Mouse (Mus musculus) cortical plate, adult 2 months (tissue): ENCODE measurements at regions not wholly inside any gene's neighbourhood (a gene's known extent, or its start where the extent isn't known, plus 50 kb on each side); places are given as distances from the start of the nearest gene placed in this dataset.
"Not testable (repeated sequence)": the region's sequence is repeated elsewhere in the genome, so short reads cannot be mapped to it uniquely, and the experiment has no call there.

ENCODE experiments used
- H3K27ac ChIP-seq: fragments of 200-500 bp; 2 replicates; pipeline ENCODE4 v1.5.1; 2012; ENCODE audit warnings: low read length, control low read depth, inconsistent platforms; ENCODE audit not compliant: insufficient read depth
- H3K4me1 ChIP-seq: fragments of 200-500 bp; 2 replicates; pipeline ENCODE4 v1.6.1; 2011; ENCODE audit warnings: low read length; ENCODE audit not compliant: control insufficient read depth, insufficient read depth
- H3K4me3 ChIP-seq: fragments of 200-500 bp; 2 replicates; pipeline ENCODE4 v1.5.1; 2011; ENCODE audit warnings: mild to moderate bottlenecking, low read length, control low read depth; ENCODE audit not compliant: insufficient read depth

GRCm38 (mm10) chr13:61957197-61957596, 172.5 kb upstream of the Zfp808 start:
- not testable (repeated sequence) for H3K27ac ChIP-seq, H3K4me3 ChIP-seq, H3K4me1 ChIP-seq

GRCm38 (mm10) chr13:61978856-61979255, 150.8 kb upstream of the Zfp808 start:
- H3K4me3 ChIP-seq, H3K4me1 ChIP-seq, H3K27ac ChIP-seq: not testable (repeated sequence)

- not testable (repeated sequence) for H3K27ac ChIP-seq, H3K4me3 ChIP-seq, H3K4me1 ChIP-seq
These were observed 133.2 kb upstream of the Zfp808 start for GRCm38 (mm10) chr13:61996519-61996918.

GRCm38 (mm10) chr13:61998803-61999202, 130.9 kb upstream of the Zfp808 start:
- not testable (repeated sequence) for H3K4me1 ChIP-seq, H3K4me3 ChIP-seq, H3K27ac ChIP-seq

- H3K4me3 ChIP-seq, H3K4me1 ChIP-seq, H3K27ac ChIP-seq: not testable (repeated sequence)
These were observed 122.4 kb upstream of the Zfp808 start for GRCm38 (mm10) chr13:62007321-62007720.

GRCm38 (mm10) chr13:62015424-62016167, 114.1 kb upstream of the Zfp808 start:
- not testable (repeated sequence) for H3K4me1 ChIP-seq, H3K27ac ChIP-seq
- peak overlapping the region; percentile 80 for H3K4me3 ChIP-seq

GRCm38 (mm10) chr13:62016168-62016502, 113.6 kb upstream of the Zfp808 start:
- H3K27ac ChIP-seq, H3K4me1 ChIP-seq: not testable (repeated sequence)
- peak overlapping the region; percentile 80 for H3K4me3 ChIP-seq

- not testable (repeated sequence) for H3K27ac ChIP-seq, H3K4me3 ChIP-seq, H3K4me1 ChIP-seq
These were observed 92.0 kb upstream of the Zfp808 start for GRCm38 (mm10) chr13:62037646-62038045.

- not testable (repeated sequence) for H3K27ac ChIP-seq, H3K4me3 ChIP-seq, H3K4me1 ChIP-seq
These were observed 51.6 kb upstream of the Zfp808 start for GRCm38 (mm10) chr13:62077951-62078671.

GRCm38 (mm10) chr13:62078893-62079292, 50.8 kb upstream of the Zfp808 start:
- not testable (repeated sequence) for H3K4me3 ChIP-seq, H3K27ac ChIP-seq, H3K4me1 ChIP-seq
